36 mouse cellular contexts compared by ENCODE assay signal in genomic region chr2:109221470-109221869, GRCm38 (mm10).
"Had no signal": no experiment of that assay in that cellular context is flagged by ENCODE, and none has a peak within 500 bp of the region (broad histone marks: within the 10 kb centered on the region; RNA-seq: fewer than 3 reads in every experiment).

No protein-coding gene starts in this region.

- H3K36me3 ChIP-seq: heart, embryonic 10.5 days; heart, embryonic 12.5 days; heart, embryonic 13.5 days; heart, embryonic 15.5 days; hindbrain, embryonic 10.5 days; hindbrain, embryonic 12.5 days; hindbrain, embryonic 13.5 days; hindbrain, embryonic 15.5 days; intestine, embryonic 15.5 days; kidney, embryonic 15.5 days had no signal

- H3K4me1 ChIP-seq: heart, embryonic 10.5 days; heart, embryonic 12.5 days; heart, embryonic 13.5 days; heart, embryonic 15.5 days; hindbrain, embryonic 10.5 days; hindbrain, embryonic 12.5 days; hindbrain, embryonic 13.5 days; hindbrain, embryonic 15.5 days; intestine, embryonic 15.5 days; kidney, embryonic 15.5 days had no signal

- H3K9ac ChIP-seq: heart, embryonic 12.5 days; heart, embryonic 13.5 days; heart, embryonic 15.5 days; hindbrain, embryonic 12.5 days; hindbrain, embryonic 13.5 days; hindbrain, embryonic 14.5 days; hindbrain, embryonic 15.5 days; intestine, embryonic 15.5 days; kidney, embryonic 15.5 days had no signal

- H3K27me3 ChIP-seq: heart, embryonic 12.5 days; heart, embryonic 13.5 days; heart, embryonic 15.5 days; hindbrain, embryonic 12.5 days; hindbrain, embryonic 13.5 days; hindbrain, embryonic 15.5 days; intestine, embryonic 15.5 days; kidney, embryonic 15.5 days had no signal

- H3K4me2 ChIP-seq: heart, embryonic 11.5 days; heart, embryonic 12.5 days; heart, embryonic 13.5 days; heart, embryonic 15.5 days; hindbrain, embryonic 12.5 days; hindbrain, embryonic 13.5 days; hindbrain, embryonic 14.5 days; hindbrain, embryonic 15.5 days; intestine, embryonic 15.5 days; kidney, embryonic 15.5 days had no signal

- ATAC-seq: hindbrain, embryonic 16.5 days; hindbrain, postnatal 0 days; inflammation-experienced regulatory T-cells, adult 6 months; intestine, embryonic 15.5 days; intestine, embryonic 16.5 days; intestine, postnatal 0 days had no signal

- H3K4me3 ChIP-seq: heart, embryonic 10.5 days; heart, embryonic 12.5 days; heart, embryonic 13.5 days; heart, embryonic 15.5 days; hindbrain, embryonic 10.5 days; hindbrain, embryonic 12.5 days; hindbrain, embryonic 13.5 days; hindbrain, embryonic 15.5 days; intestine, embryonic 15.5 days; kidney, embryonic 15.5 days; layer of hippocampus, adult 2 months; left cerebral cortex, adult 2 months had no signal

- H3K27ac ChIP-seq: heart, embryonic 10.5 days; heart, embryonic 13.5 days; heart, embryonic 15.5 days; hindbrain, embryonic 10.5 days; hindbrain, embryonic 12.5 days; hindbrain, embryonic 13.5 days; hindbrain, embryonic 14.5 days; hindbrain, embryonic 15.5 days; hindbrain, postnatal 0 days; intestine, embryonic 15.5 days; kidney, embryonic 15.5 days; kidney, postnatal 0 days; layer of hippocampus, adult 2 months; left cerebral cortex, adult 2 months had no signal

- DNase-seq: heart, postnatal 10 days; heart, postnatal 14 days; heart, postnatal 36 days; heart, postnatal 4 days; kidney, adult 11 months; kidney, adult 18-20 months; kidney, adult 2 months; kidney, adult 8-10 months; kidney, adult 9 months; kidney, postnatal 10 days; kidney, postnatal 14 days; kidney, postnatal 25 days; kidney, postnatal 36 days; kidney, postnatal 4 days; layer of hippocampus, adult 9-11 months; layer of hippocampus, postnatal 36 days had no signal

- H3K9me3 ChIP-seq: heart, embryonic 10.5 days; heart, embryonic 12.5 days; heart, embryonic 13.5 days; heart, embryonic 15.5 days; hindbrain, embryonic 10.5 days; hindbrain, embryonic 12.5 days; hindbrain, embryonic 13.5 days; hindbrain, embryonic 15.5 days; intestine, embryonic 15.5 days; kidney, embryonic 15.5 days had no signal
